ENCODE assay signal across 1 mouse cellular context in the genomic region with DNA sequence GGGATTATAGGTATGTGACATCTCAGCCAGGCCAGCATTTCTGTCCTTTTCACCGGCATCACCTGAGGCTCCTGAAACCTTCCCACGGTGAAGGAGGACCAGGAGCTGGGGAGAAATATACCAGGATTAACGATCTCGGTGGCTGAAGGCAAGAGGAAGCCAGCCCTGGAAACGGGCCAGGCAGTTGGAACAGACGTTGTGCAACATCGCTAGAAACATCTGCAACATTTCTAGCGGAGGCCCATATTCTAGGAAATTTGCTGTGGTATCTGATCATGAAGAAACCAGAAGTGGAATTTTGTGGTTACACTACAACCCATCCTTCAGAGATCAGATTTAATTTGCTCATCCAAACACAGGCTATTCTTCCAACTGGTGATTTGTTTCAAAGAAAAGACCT.
TF ChIP-seq lines count a peak whose summit lies in the region.

No protein-coding gene starts in this region.

TF ChIP-seq in MEL, 35 proteins besides CTCF, POLR2A, EP300 and RAD21 (continued from another document):
- peak; percentile 91 for TF ChIP-seq MYB (IDR thresholded peaks at IDR 0.05; ENCODE audit: low read depth, low read length)
